Comparison of ENCODE assay signal across 8 mouse cellular contexts in the genomic region with DNA sequence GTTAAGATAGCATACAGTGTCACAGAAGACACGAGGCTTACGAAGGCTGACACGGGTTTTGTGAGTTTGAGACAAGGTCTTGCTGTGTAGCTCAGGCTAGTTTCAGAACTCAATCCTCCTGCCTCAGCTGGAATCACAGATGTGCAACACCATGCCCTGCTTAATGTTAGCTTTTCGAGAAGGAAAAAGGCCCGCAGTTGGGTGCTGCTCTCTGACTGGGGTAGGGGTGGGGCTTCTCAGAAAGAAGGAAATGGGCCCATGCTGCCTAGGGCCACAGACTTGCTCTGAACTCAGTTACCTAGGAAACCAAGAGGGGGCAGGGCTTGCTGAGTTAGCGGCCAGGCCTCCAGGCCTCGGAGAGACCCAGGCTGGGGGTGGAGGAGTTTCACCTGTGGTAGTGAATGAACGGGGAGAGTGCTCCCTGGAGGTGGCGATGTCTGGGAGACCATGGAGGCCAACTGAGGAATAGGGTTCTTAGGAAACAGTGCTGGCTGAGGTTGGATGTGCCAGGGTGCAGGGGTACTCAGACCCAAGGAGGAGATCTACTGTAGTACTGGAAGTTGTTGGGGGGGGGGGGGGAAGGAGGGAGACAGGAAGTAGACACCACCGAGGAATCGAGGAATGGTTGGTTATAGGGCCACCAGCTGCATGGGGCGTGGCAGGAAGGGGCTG.
DNase-seq lines count a peak whose midpoint lies in the region; ATAC-seq and TF ChIP-seq lines count a peak whose summit lies in the region.

No protein-coding gene starts in this region.

- 37% methylated on average over 12 of the region's 12 CpGs for WGBS in intestine, embryonic 15.5 days

- H3K9me3 ChIP-seq in CH12.LX (replicated peaks; ENCODE audit: low read length) = no peaks in the 10 kb centered on the region
- no peaks in the 10 kb centered on the region for H3K9me3 ChIP-seq in intestine, embryonic 15.5 days

- H3K4me1 ChIP-seq in CH12.LX (ENCODE audit: control insufficient read depth in 1 of 2, insufficient read depth in 2 of 2) = peaks cover 49 to 87% of the 10 kb centered on the region in 2 experiments
- H3K4me1 ChIP-seq in intestine, embryonic 15.5 days (replicated peaks) = peaks cover 66% of the 10 kb centered on the region

- peak overlapping the region; percentile 43 to 50 (median 47) for H3K4me3 ChIP-seq in CH12.LX (replicated peaks in 1 of 3; ENCODE audit: low read depth in 2 of 3, low read length in 2 of 3, poor library complexity in 1 of 3)
- no peak overlapping the region for H3K4me3 ChIP-seq in intestine, embryonic 15.5 days (replicated peaks)

- peak overlapping the region; percentile 96 for H3K27ac ChIP-seq in CH12.LX (ENCODE audit: insufficient read depth, low read depth)
- H3K27ac ChIP-seq in intestine, embryonic 15.5 days = peak overlapping the region; percentile 44; the same call in 1 of the 2 replicates

- dilution Hi-C loops in CH12.LX (cut with MboI; ENCODE audit: extremely low pct_ligation_motif_present, extremely low pct_unique_long_range_greater_than_20kb, low sequenced_read_pairs) = no loop called here

- TF ChIP-seq CTCF in CH12.LX (conservative IDR thresholded peaks at IDR 0.05 in 1 of 2, IDR thresholded peaks at IDR 0.05 in 1 of 2; ENCODE audit: low read depth in 2 of 2, low read length in 2 of 2) = 0 out of 4 replicates have a peak, but pooled peaks of 1 of the 2 experiments have one; percentile 3

- TF ChIP-seq EP300 in CH12.LX (IDR thresholded peaks at IDR 0.05; ENCODE audit: low read length) = 0 out of 2 replicates have a peak, but pooled peaks have one; percentile 5

- peak; percentile 22 for TF ChIP-seq RAD21 in CH12.LX (IDR thresholded peaks at IDR 0.05; ENCODE audit: low read depth, low read length)

- H3K79me2 ChIP-seq in CH12.LX (replicated peaks; ENCODE audit: control insufficient read depth, extremely low read depth, insufficient read depth, poor library complexity, severe bottlenecking) = peaks cover 63% of the 10 kb centered on the region

- no peaks in the 10 kb centered on the region for H3K27me3 ChIP-seq in CH12.LX (replicated peaks)
- H3K27me3 ChIP-seq in intestine, embryonic 15.5 days (replicated peaks) = no peaks in the 10 kb centered on the region

- in situ Hi-C loops in CH12.LX (cut with MboI; ENCODE audit: low pct_ligation_motif_present, low pct_unique_long_range_greater_than_20kb, low sequenced_read_pairs) = no loop called here

- peak; percentile 32; the same call in 1 of the 2 replicates for ATAC-seq in intestine, embryonic 15.5 days
- peak; percentile 47 for ATAC-seq in megakaryocyte progenitor cell, adult 5-6 weeks (replicated peaks; ENCODE audit: poor library complexity)
- ATAC-seq in frontal cortex, adult (ENCODE audit: low TSS enrichment) = no peak

- DNase-seq in adrenal gland, postnatal 14 days = peak; percentile 52
- no peak for DNase-seq in adrenal gland, postnatal 25 days
- DNase-seq in CH12.LX (ENCODE audit: extremely low read depth) = peak; percentile 100
- DNase-seq in urinary bladder, adult 2 months (ENCODE audit: low spot score) = no peak
- DNase-seq in testis, postnatal 10 days (ENCODE audit: low spot score) = no peak

- H3K9ac ChIP-seq in CH12.LX (ENCODE audit: insufficient read depth, low read depth) = peak overlapping the region; percentile 68
- H3K9ac ChIP-seq in intestine, embryonic 15.5 days = no peak overlapping the region

- TF ChIP-seq POLR2A in CH12.LX (IDR thresholded peaks at IDR 0.05; ENCODE audit: low read depth, low read length) = peak; percentile 54

- peak overlapping the region; percentile 83 for H3K4me2 ChIP-seq in CH12.LX (ENCODE audit: insufficient read depth, low read depth, poor library complexity, severe bottlenecking)
- no peak overlapping the region for H3K4me2 ChIP-seq in intestine, embryonic 15.5 days (replicated peaks)

- peaks cover 0 to 22% of the 10 kb centered on the region in 2 experiments for H3K36me3 ChIP-seq in CH12.LX (replicated peaks in 1 of 2; ENCODE audit: control insufficient read depth in 1 of 2, insufficient read depth in 1 of 2, low read length in 1 of 2)
- H3K36me3 ChIP-seq in intestine, embryonic 15.5 days = no peaks in the 10 kb centered on the region

TF ChIP-seq in CH12.LX, 34 proteins besides CTCF, POLR2A, EP300 and RAD21:
- TF ChIP-seq MAZ (IDR thresholded peaks at IDR 0.05; ENCODE audit: low read depth, low read length) (peak; percentile 80; the same call in 1 of the 2 replicates), JUN (IDR thresholded peaks at IDR 0.05; ENCODE audit: insufficient read depth, low read depth, low read length) (no peak), MEF2A (IDR thresholded peaks at IDR 0.05; ENCODE audit: borderline replicate concordance, low read depth, low read length) (0 out of 2 replicates have a peak, but pooled peaks have one; percentile 32), PAX5 (IDR thresholded peaks at IDR 0.05; ENCODE audit: low read length) (no peak), BHLHE40 (IDR thresholded peaks at IDR 0.05; ENCODE audit: low read depth, low read length) (no peak), TCF12 (IDR thresholded peaks at IDR 0.05; ENCODE audit: low read depth, low read length) (no peak; the same call in 1 of the 2 replicates), CHD2 (IDR thresholded peaks at IDR 0.05; ENCODE audit: low read length) (peak; percentile 92), JUND (conservative IDR thresholded peaks at IDR 0.05; ENCODE audit: low read depth, low read length) (no peak), RCOR1 (conservative IDR thresholded peaks at IDR 0.05; ENCODE audit: low read depth, low read length) (no peak), SIN3A (IDR thresholded peaks at IDR 0.05; ENCODE audit: low read length) (peak; percentile 64; the same call in 1 of the 2 replicates), NELFE (IDR thresholded peaks at IDR 0.05; ENCODE audit: low read depth, low read length) (no peak), ZMIZ1 (IDR thresholded peaks at IDR 0.05; ENCODE audit: low read depth, low read length) (no peak), MAX (IDR thresholded peaks at IDR 0.05; ENCODE audit: low read length) (peak; percentile 38; the same call in 1 of the 2 replicates), SMC3 (IDR thresholded peaks at IDR 0.05; ENCODE audit: low read depth, low read length) (peak; percentile 16), USF1 (IDR thresholded peaks at IDR 0.05; ENCODE audit: low read depth, low read length) (no peak), ZC3H11A (IDR thresholded peaks at IDR 0.05; ENCODE audit: low read depth, low read length) (no peak), USF2 (conservative IDR thresholded peaks at IDR 0.05; ENCODE audit: low read depth, low read length) (no peak; the same call in 1 of the 2 replicates), HCFC1 (IDR thresholded peaks at IDR 0.05; ENCODE audit: low read depth, low read length) (peak; percentile 43), TBP (conservative IDR thresholded peaks at IDR 0.05; ENCODE audit: low read depth, low read length) (no peak), NRF1 (IDR thresholded peaks at IDR 0.05; ENCODE audit: low read depth, low read length) (no peak), UBTF (IDR thresholded peaks at IDR 0.05; ENCODE audit: low read depth, low read length) (peak; percentile 65; the same call in 1 of the 2 replicates), ZKSCAN1 (IDR thresholded peaks at IDR 0.05; ENCODE audit: borderline replicate concordance, low read depth, low read length) (no peak), ETS1 (conservative IDR thresholded peaks at IDR 0.05; ENCODE audit: low read depth, low read length) (peak; percentile 62), IRF4 (IDR thresholded peaks at IDR 0.05; ENCODE audit: low read depth, low read length) (peak; percentile 63; the same call in 1 of the 2 replicates), GABPA (IDR thresholded peaks at IDR 0.05; ENCODE audit: insufficient replicate concordance, low read depth, low read length) (no peak), KAT2A (IDR thresholded peaks at IDR 0.05; ENCODE audit: insufficient replicate concordance, low read length) (0 out of 2 replicates have a peak, but pooled peaks have one; percentile 30), E2F4 (IDR thresholded peaks at IDR 0.05; ENCODE audit: insufficient replicate concordance, low read depth, low read length) (no peak), ELF1 (IDR thresholded peaks at IDR 0.05; ENCODE audit: low read depth, low read length) (peak; percentile 83), MXI1 (IDR thresholded peaks at IDR 0.05; ENCODE audit: low read depth, low read length) (peak; percentile 88), MAFK (IDR thresholded peaks at IDR 0.05; ENCODE audit: insufficient replicate concordance, low read length) (peak; percentile 89), MYC (IDR thresholded peaks at IDR 0.05; ENCODE audit: low read depth, low read length) (no peak), CHD1 (IDR thresholded peaks at IDR 0.05; ENCODE audit: low read depth, low read length) (no peak), ZNF384 (IDR thresholded peaks at IDR 0.05; ENCODE audit: low read depth, low read length) (no peak), POLR2AphosphoS2 (IDR thresholded peaks at IDR 0.05; ENCODE audit: low read depth, low read length) (no peak)

Comparison
In these comparisons a context has a peak if more than half of its experiments do, and no peak if none do; other contexts are left out.
1. DNase-seq: peak in adrenal gland, postnatal 14 days (single experiment) and CH12.LX (single experiment); none in adrenal gland, postnatal 25 days (single experiment), urinary bladder, adult 2 months (single experiment) and testis, postnatal 10 days (single experiment).